Mouse (Mus musculus) testis, adult 2 months (tissue): ENCODE data around the gene Gm4791. TPM values are rescaled to one million over a fixed set of nuclear protein-coding genes. Genes with fewer than 3 reads are reported as not detected.

Experiments
- H3K27ac ChIP-seq: fragments of 200-500 bp; 2 replicates; pipeline ENCODE4 v1.5.1; 2012; ENCODE audit warnings: low read depth, low read length; ENCODE audit not compliant: control insufficient read depth, insufficient read depth
- H3K27me3 ChIP-seq: fragments of 200-500 bp; 2 replicates; pipeline ENCODE4 v1.6.1; 2012; ENCODE audit warnings: mild to moderate bottlenecking, low read length, moderate library complexity; ENCODE audit not compliant: control insufficient read depth, insufficient read depth
- H3K36me3 ChIP-seq: fragments of 200-500 bp; 2 replicates; pipeline ENCODE4 v1.6.1; 2012; ENCODE audit warnings: mild to moderate bottlenecking, low read length; ENCODE audit not compliant: control insufficient read depth, insufficient read depth
- H3K4me1 ChIP-seq: fragments of 200-500 bp; 2 replicates; pipeline ENCODE4 v1.6.1; 2012; ENCODE audit warnings: low read length; ENCODE audit not compliant: control insufficient read depth, insufficient read depth
- H3K4me3 ChIP-seq: fragments of 200-500 bp; 2 replicates; pipeline ENCODE4 v1.5.1; 2012; ENCODE audit warnings: low read depth, mild to moderate bottlenecking, low read length, moderate library complexity, mixed read lengths; ENCODE audit not compliant: control insufficient read depth
- CTCF ChIP-seq: fragments of 200-500 bp; IDR thresholded peaks from 2 replicates; pipeline ENCODE4 v1.5.1; 2012; ENCODE audit warnings: low read depth, mild to moderate bottlenecking, inconsistent platforms, low read length, moderate library complexity; ENCODE audit not compliant: control insufficient read depth, insufficient read depth, insufficient replicate concordance
- POLR2A ChIP-seq: fragments of 200-500 bp; IDR thresholded peaks from 2 replicates; pipeline ENCODE4 v1.6.1; 2012; ENCODE audit warnings: low read depth, mild to moderate bottlenecking, inconsistent platforms, low read length, moderate library complexity; ENCODE audit not compliant: control insufficient read depth
- polyA plus RNA-seq: library from polyadenylated mRNA; depleted of rRNA; stranded (reverse); fragments of >200 nt; gene quantifications from 2 replicates; pipeline ENCODE4 v1.2.3, GENCODE M21; 2012; rRNA removed

Gene Gm4791
- not detected in 2 replicates for polyA plus RNA-seq

- H3K27ac ChIP-seq, result no peak within 1 kb of the TSS
- no peaks in the 10 kb centered on the region for H3K27me3 ChIP-seq
- H3K4me3 ChIP-seq, result no peak within 1 kb of the TSS
- no peaks in the 10 kb centered on the region for H3K36me3 ChIP-seq
- H3K4me1 ChIP-seq, result no peaks in the 10 kb centered on the region
- TF ChIP-seq POLR2A (no peak), CTCF (no peak)
Measured at GRCm38 (mm10) chr9:46998338-46998791, at the start of gene Gm4791. TSS of gene Gm4791 (plus strand) at chr9:46998741.

- Histone ChIP-seq H3K27ac (no peak overlapping the region), H3K4me1 (no peaks in the 10 kb centered on the region), H3K36me3 (no peaks in the 10 kb centered on the region), H3K27me3 (no peaks in the 10 kb centered on the region), H3K4me3 (no peak overlapping the region)
- TF ChIP-seq POLR2A, result no peak
- TF ChIP-seq CTCF, result no peak
Measured at GRCm38 (mm10) chr9:46956286-46956685, 42.3 kb upstream of the Gm4791 start.

- TF ChIP-seq CTCF, result no peak
- no peak for TF ChIP-seq POLR2A
- Histone ChIP-seq H3K27ac (no peak overlapping the region), H3K4me3 (no peak overlapping the region)
Measured at GRCm38 (mm10) chr9:46957420-46957950, 41.1 kb upstream of the Gm4791 start.

GRCm38 (mm10) chr9:46966028-46966427, 32.5 kb upstream of the Gm4791 start:
- H3K36me3 ChIP-seq, result no peaks in the 10 kb centered on the region
- no peak overlapping the region for H3K27ac ChIP-seq
- H3K27me3 ChIP-seq, result no peaks in the 10 kb centered on the region
- no peak for TF ChIP-seq CTCF
- TF ChIP-seq POLR2A, result no peak
- no peaks in the 10 kb centered on the region for H3K4me1 ChIP-seq
- H3K4me3 ChIP-seq, result no peak overlapping the region

More at GRCm38 (mm10) chr9:46957420-46957950, 41.1 kb upstream of the Gm4791 start:
- Histone ChIP-seq H3K4me1 (no peaks in the 10 kb centered on the region), H3K27me3 (no peaks in the 10 kb centered on the region), H3K36me3 (no peaks in the 10 kb centered on the region)

GRCm38 (mm10) chr9:46968970-46969369, 29.6 kb upstream of the Gm4791 start:
- Histone ChIP-seq H3K4me3 (no peak overlapping the region), H3K4me1 (no peaks in the 10 kb centered on the region), H3K36me3 (no peaks in the 10 kb centered on the region), H3K27ac (no peak overlapping the region), H3K27me3 (no peaks in the 10 kb centered on the region)
- TF ChIP-seq POLR2A (no peak), CTCF (no peak)

- Histone ChIP-seq H3K36me3 (no peaks in the 10 kb centered on the region), H3K27me3 (no peaks in the 10 kb centered on the region), H3K4me1 (no peaks in the 10 kb centered on the region), H3K4me3 (no peak overlapping the region), H3K27ac (no peak overlapping the region)
- no peak for TF ChIP-seq CTCF
- TF ChIP-seq POLR2A, result no peak
Measured at GRCm38 (mm10) chr9:46969406-46969805, 29.1 kb upstream of the Gm4791 start.

- Histone ChIP-seq H3K27ac (no peak overlapping the region), H3K36me3 (no peaks in the 10 kb centered on the region), H3K4me1 (no peaks in the 10 kb centered on the region), H3K27me3 (no peaks in the 10 kb centered on the region), H3K4me3 (no peak overlapping the region)
- TF ChIP-seq CTCF, result no peak
- no peak for TF ChIP-seq POLR2A
Measured at GRCm38 (mm10) chr9:46978806-46979205, 19.7 kb upstream of the Gm4791 start.

GRCm38 (mm10) chr9:46980111-46980510, 18.4 kb upstream of the Gm4791 start:
- Histone ChIP-seq H3K4me1 (no peaks in the 10 kb centered on the region), H3K4me3 (no peak overlapping the region), H3K36me3 (no peaks in the 10 kb centered on the region), H3K27me3 (no peaks in the 10 kb centered on the region), H3K27ac (no peak overlapping the region)
- TF ChIP-seq CTCF (no peak), POLR2A (no peak)
